Mouse (Mus musculus): ENCODE measurements at regions not wholly inside any gene's neighbourhood (a gene's known extent, or its start where the extent isn't known, plus 50 kb on each side); places are given as distances from the start of the nearest gene placed in this dataset.

DNA sequence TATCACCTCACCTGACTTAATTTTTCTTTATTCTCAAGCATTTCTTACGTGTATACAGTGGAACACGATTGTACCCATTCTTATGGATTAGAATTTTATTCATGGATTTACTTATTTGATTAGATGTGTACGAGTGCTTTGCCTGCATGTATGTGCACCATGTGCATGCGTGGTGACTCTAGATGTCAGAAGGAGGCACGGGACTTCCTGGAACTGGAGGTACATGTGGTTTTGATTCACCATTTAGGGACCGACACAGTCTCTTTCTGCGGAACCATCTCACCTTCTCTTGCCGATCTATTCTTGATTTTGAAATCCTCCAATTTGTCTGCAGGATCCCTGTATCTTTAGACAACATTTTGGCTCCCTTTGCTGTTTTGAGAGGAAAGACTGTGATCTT is 61.2 kb upstream of the Satb1 start:
- no peaks in the 10 kb centered on the region for H3K79me2 ChIP-seq (replicated peaks; ENCODE audit: control insufficient read depth, extremely low read depth, insufficient read depth, poor library complexity, severe bottlenecking)
- no peaks in the 10 kb centered on the region for H3K4me1 ChIP-seq (ENCODE audit: control insufficient read depth in 1 of 2, insufficient read depth in 2 of 2)
- in situ Hi-C loops (cut with MboI; ENCODE audit: low pct_ligation_motif_present, low pct_unique_long_range_greater_than_20kb, low sequenced_read_pairs), result no loop called here
- H3K4me2 ChIP-seq (ENCODE audit: insufficient read depth, low read depth, poor library complexity, severe bottlenecking), result no peak overlapping the region
- H3K36me3 ChIP-seq (replicated peaks in 1 of 2; ENCODE audit: control insufficient read depth in 1 of 2, insufficient read depth in 1 of 2, low read length in 1 of 2), result no peaks in the 10 kb centered on the region
- DNase-seq (ENCODE audit: extremely low read depth), result no peak
- no peak overlapping the region for H3K4me3 ChIP-seq (replicated peaks in 1 of 3; ENCODE audit: low read depth in 2 of 3, low read length in 2 of 3, poor library complexity in 1 of 3)
- no peak overlapping the region for H3K9ac ChIP-seq (ENCODE audit: insufficient read depth, low read depth)
- no peak overlapping the region for H3K27ac ChIP-seq (ENCODE audit: insufficient read depth, low read depth)
- H3K9me3 ChIP-seq (replicated peaks; ENCODE audit: low read length), result peaks cover 38% of the 10 kb centered on the region
- no peaks in the 10 kb centered on the region for H3K27me3 ChIP-seq (replicated peaks)
- dilution Hi-C loops (cut with MboI; ENCODE audit: extremely low pct_ligation_motif_present, extremely low pct_unique_long_range_greater_than_20kb, low sequenced_read_pairs), result no loop called here
- TF ChIP-seq ZC3H11A (IDR thresholded peaks at IDR 0.05; ENCODE audit: low read depth, low read length), result no peak
- no peak for TF ChIP-seq CTCF (conservative IDR thresholded peaks at IDR 0.05 in 1 of 2, IDR thresholded peaks at IDR 0.05 in 1 of 2; ENCODE audit: low read depth in 2 of 2, low read length in 2 of 2)
- TF ChIP-seq ZMIZ1 (IDR thresholded peaks at IDR 0.05; ENCODE audit: low read depth, low read length), result no peak
- no peak for TF ChIP-seq BHLHE40 (IDR thresholded peaks at IDR 0.05; ENCODE audit: low read depth, low read length)

- H3K9me3 ChIP-seq (replicated peaks; ENCODE audit: low read length), result peaks cover 36% of the 10 kb centered on the region
- in situ Hi-C loops (cut with MboI; ENCODE audit: low pct_ligation_motif_present, low pct_unique_long_range_greater_than_20kb, low sequenced_read_pairs), result no loop called here
- H3K79me2 ChIP-seq (replicated peaks; ENCODE audit: control insufficient read depth, extremely low read depth, insufficient read depth, poor library complexity, severe bottlenecking), result no peaks in the 10 kb centered on the region
- no peak overlapping the region for H3K9ac ChIP-seq (ENCODE audit: insufficient read depth, low read depth)
- H3K27me3 ChIP-seq (replicated peaks), result no peaks in the 10 kb centered on the region
- DNase-seq (ENCODE audit: extremely low read depth), result no peak
- H3K4me2 ChIP-seq (ENCODE audit: insufficient read depth, low read depth, poor library complexity, severe bottlenecking), result no peak overlapping the region
- dilution Hi-C loops (cut with MboI; ENCODE audit: extremely low pct_ligation_motif_present, extremely low pct_unique_long_range_greater_than_20kb, low sequenced_read_pairs), result no loop called here
- no peak overlapping the region for H3K27ac ChIP-seq (ENCODE audit: insufficient read depth, low read depth)
- H3K4me3 ChIP-seq (replicated peaks in 1 of 3; ENCODE audit: low read depth in 2 of 3, low read length in 2 of 3, poor library complexity in 1 of 3), result no peak overlapping the region
- no peaks in the 10 kb centered on the region for H3K4me1 ChIP-seq (ENCODE audit: control insufficient read depth in 1 of 2, insufficient read depth in 2 of 2)
- no peaks in the 10 kb centered on the region for H3K36me3 ChIP-seq (replicated peaks in 1 of 2; ENCODE audit: control insufficient read depth in 1 of 2, insufficient read depth in 1 of 2, low read length in 1 of 2)
- TF ChIP-seq MAFK (IDR thresholded peaks at IDR 0.05; ENCODE audit: insufficient replicate concordance, low read length) (no peak), NRF1 (IDR thresholded peaks at IDR 0.05; ENCODE audit: low read depth, low read length) (no peak), ETS1 (conservative IDR thresholded peaks at IDR 0.05; ENCODE audit: low read depth, low read length) (no peak), NELFE (IDR thresholded peaks at IDR 0.05; ENCODE audit: low read depth, low read length) (no peak), E2F4 (IDR thresholded peaks at IDR 0.05; ENCODE audit: insufficient replicate concordance, low read depth, low read length) (no peak), ZC3H11A (IDR thresholded peaks at IDR 0.05; ENCODE audit: low read depth, low read length) (no peak), USF2 (conservative IDR thresholded peaks at IDR 0.05; ENCODE audit: low read depth, low read length) (no peak), HCFC1 (IDR thresholded peaks at IDR 0.05; ENCODE audit: low read depth, low read length) (no peak), POLR2A (IDR thresholded peaks at IDR 0.05; ENCODE audit: low read depth, low read length) (no peak), BHLHE40 (IDR thresholded peaks at IDR 0.05; ENCODE audit: low read depth, low read length) (no peak), EP300 (IDR thresholded peaks at IDR 0.05; ENCODE audit: low read length) (no peak), CHD1 (IDR thresholded peaks at IDR 0.05; ENCODE audit: low read depth, low read length) (no peak), MYC (IDR thresholded peaks at IDR 0.05; ENCODE audit: low read depth, low read length) (no peak), UBTF (IDR thresholded peaks at IDR 0.05; ENCODE audit: low read depth, low read length) (no peak), KAT2A (IDR thresholded peaks at IDR 0.05; ENCODE audit: insufficient replicate concordance, low read length) (no peak), SMC3 (IDR thresholded peaks at IDR 0.05; ENCODE audit: low read depth, low read length) (no peak), ELF1 (IDR thresholded peaks at IDR 0.05; ENCODE audit: low read depth, low read length) (no peak), MXI1 (IDR thresholded peaks at IDR 0.05; ENCODE audit: low read depth, low read length) (no peak), MEF2A (IDR thresholded peaks at IDR 0.05; ENCODE audit: borderline replicate concordance, low read depth, low read length) (no peak), RCOR1 (conservative IDR thresholded peaks at IDR 0.05; ENCODE audit: low read depth, low read length) (no peak)
These were observed 59.8 kb upstream of the Satb1 start for GRCm38 (mm10) chr17:51892856-51893255.

All from CH12.LX (cell line).